Mouse (Mus musculus) intestine, postnatal 0 days (tissue): ENCODE data around the gene Zfand2b. TPM values are rescaled to one million over a fixed set of nuclear protein-coding genes. Genes with fewer than 3 reads are reported as not detected.

Experiments
- ATAC-seq: fragments of 200-750 bp; cut with Nextera tagmentation; 2 replicates; pipeline ENCODE4 v1.8.0; 2017; ENCODE audit warnings: mild to moderate bottlenecking, moderate TSS enrichment, moderate library complexity
- H3K27ac ChIP-seq: fragments of 300-500 bp; sonication (generic); 2 replicates; pipeline ENCODE4 v1.5.1; 2014; ENCODE audit warnings: mild to moderate bottlenecking, low read depth, low read length, moderate library complexity
- H3K27me3 ChIP-seq: fragments of 300-500 bp; sonication (generic); replicated peaks from 2 replicates; pipeline ENCODE4 v1.6.1; 2014; ENCODE audit warnings: low read length, mixed read lengths; ENCODE audit not compliant: control insufficient read depth, insufficient read depth
- H3K36me3 ChIP-seq: fragments of 300-500 bp; sonication (generic); 2 replicates; pipeline ENCODE4 v1.6.1; 2014; ENCODE audit warnings: mild to moderate bottlenecking, moderate library complexity; ENCODE audit not compliant: control insufficient read depth, insufficient read depth
- H3K4me1 ChIP-seq: fragments of 300-500 bp; sonication (generic); replicated peaks from 2 replicates; pipeline ENCODE4 v1.6.1; 2014; ENCODE audit warnings: antibody characterized with exemption, low read length, mixed read lengths; ENCODE audit not compliant: control insufficient read depth, insufficient read depth
- H3K4me2 ChIP-seq: fragments of 300-500 bp; sonication (generic); replicated peaks from 2 replicates; pipeline ENCODE4 v1.6.1; 2014; ENCODE audit warnings: low read depth, mild to moderate bottlenecking, moderate library complexity
- H3K4me3 ChIP-seq: fragments of 300-500 bp; sonication (generic); 2 replicates; pipeline ENCODE4 v1.5.1; 2014; ENCODE audit warnings: low read depth, low read length
- H3K9ac ChIP-seq: fragments of 300-500 bp; sonication (generic); 2 replicates; pipeline ENCODE4 v1.6.1; 2014; ENCODE audit warnings: mild to moderate bottlenecking, low read depth, low read length
- H3K9me3 ChIP-seq: fragments of 300-500 bp; sonication (generic); 2 replicates; pipeline ENCODE4 v1.6.1; 2016; ENCODE audit warnings: mixed run types; ENCODE audit not compliant: control insufficient read depth
- CTCF ChIP-seq: sonication (generic); IDR thresholded peaks from 2 replicates; pipeline ENCODE4 v1.5.1; 2016; ENCODE audit warnings: low read depth, mild to moderate bottlenecking, control low read depth, antibody characterized with exemption, moderate library complexity
- whole genome bisulfite sequencing: fragments of 180-500 bp; shearing (Covaris S2); extraction: QIAGEN DNeasy Blood & Tissue Kit; methylation state at CpG from one replicate; pipeline ENCODE4 v1.1.7; 2014; 5-methylcytosine and 5-hydroxymethylcytosine counted together
- polyA plus RNA-seq: library from polyadenylated mRNA; unstranded; fragments of >200 nt; fragmentation: Nextera tagmentation; extraction: Ambion mirVana; gene quantifications from 2 replicates; pipeline ENCODE4 v1.2.1, GENCODE M21; 2015

Zfand2b gene
- polyA plus RNA-seq, 1 experiment from 2014 or later = 51.2 TPM

DNA sequence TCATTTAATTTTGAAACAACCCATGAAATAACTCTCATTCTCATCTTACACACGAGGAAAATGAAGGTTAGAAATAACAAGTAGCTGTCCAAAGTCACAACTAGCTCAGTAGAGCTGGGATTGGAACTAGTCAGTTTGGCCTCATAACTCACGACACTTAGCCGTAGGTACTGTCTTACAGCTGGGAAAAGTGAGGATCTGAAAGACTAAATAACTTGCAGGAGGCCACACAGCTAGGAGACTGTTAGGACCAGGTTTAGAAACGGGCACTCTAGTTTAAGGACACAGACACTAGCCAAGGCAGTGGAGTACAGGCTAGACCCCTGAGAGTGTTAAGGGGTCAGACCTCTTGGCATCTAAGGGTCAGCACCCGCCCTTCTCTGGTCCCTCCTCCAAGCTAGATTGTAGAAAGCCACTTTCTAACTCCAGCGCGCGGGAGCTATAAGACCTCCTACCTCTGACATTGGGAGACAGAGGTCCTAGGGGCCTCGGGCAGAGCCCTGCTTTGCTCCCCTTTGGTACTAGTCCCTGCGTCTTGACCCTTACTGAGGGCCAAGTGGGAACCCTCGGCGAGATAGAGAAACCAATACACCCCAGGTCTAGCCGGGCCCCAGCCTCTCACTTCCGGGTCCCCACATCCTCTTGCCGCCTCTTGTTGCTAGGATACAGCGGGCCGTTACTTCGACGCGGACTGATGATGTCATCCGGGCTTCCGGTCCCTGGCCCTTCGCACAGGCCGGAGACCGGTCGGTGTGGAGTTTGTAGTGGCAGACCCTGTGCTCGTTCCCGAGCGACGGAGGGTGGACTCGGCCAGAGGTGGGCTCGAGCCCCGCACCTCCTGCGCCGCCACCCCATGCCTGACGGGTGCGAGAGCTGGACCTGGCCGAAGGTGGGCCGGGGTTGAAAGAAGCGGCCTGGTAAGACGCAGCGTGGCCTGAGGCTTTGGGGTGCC, 42.0 kb downstream of the Zfand2b start, which contains the start of the genes Glb1l and Stk16:
Gene Glb1l (minus strand): TSS at position 678 of the 952 bp plus-strand sequence.
Gene Stk16 (plus strand): TSS at position 703 of the 952 bp plus-strand sequence.
- Histone ChIP-seq H3K9me3 (no peaks in the 10 kb centered on the region), H3K27ac (peak within 1 kb of the TSS; percentile 66), H3K4me1 (peaks cover 14% of the 10 kb centered on the region), H3K27me3 (no peaks in the 10 kb centered on the region), H3K4me3 (peak within 1 kb of the TSS; percentile 85), H3K4me2 (peak within 1 kb of the TSS; percentile 83), H3K9ac (peak within 1 kb of the TSS; percentile 90), H3K36me3 (peaks cover 15% of the 10 kb centered on the region)
- 5% methylated on average over 42 of the region's 42 CpGs for WGBS
- peak; percentile 77 for ATAC-seq
- TF ChIP-seq CTCF = no peak

DNA sequence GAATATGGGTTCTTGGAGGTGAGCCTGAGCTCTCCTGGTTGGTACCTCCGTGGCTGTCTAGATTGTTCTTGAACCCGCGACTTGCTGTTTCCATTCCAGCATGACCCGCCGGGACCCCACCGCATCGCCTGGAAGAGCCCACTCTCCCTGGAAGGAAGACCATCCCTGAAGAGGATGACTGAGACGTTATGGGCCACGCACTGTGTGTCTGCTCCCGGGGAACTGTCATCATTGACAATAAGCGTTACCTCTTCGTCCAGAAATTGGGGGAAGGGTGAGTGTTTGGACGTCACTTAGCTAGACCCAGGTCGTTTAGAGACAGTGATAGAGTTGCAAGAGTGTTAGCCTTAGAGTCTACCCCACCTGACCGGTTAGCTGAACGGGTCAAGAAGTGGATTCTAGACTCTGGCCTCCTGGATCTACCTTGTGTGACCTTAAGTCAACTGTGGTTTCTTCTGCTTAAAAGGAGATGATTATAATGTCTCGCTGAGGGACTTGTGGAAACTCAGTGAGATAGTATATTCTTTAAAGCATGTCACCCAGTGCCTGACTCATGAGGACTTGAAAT, 42.8 kb downstream of the Zfand2b start:
- Histone ChIP-seq H3K9ac (peak overlapping the region; percentile 90), H3K36me3 (peaks cover 20% of the 10 kb centered on the region), H3K27ac (peak overlapping the region; percentile 66), H3K27me3 (no peaks in the 10 kb centered on the region), H3K4me3 (peak overlapping the region; percentile 85), H3K4me2 (peak overlapping the region; percentile 83), H3K9me3 (no peaks in the 10 kb centered on the region), H3K4me1 (peaks cover 14% of the 10 kb centered on the region)
- no peak for ATAC-seq
- WGBS = 10% methylated on average over 17 of the region's 17 CpGs
- no peak for TF ChIP-seq CTCF

DNA sequence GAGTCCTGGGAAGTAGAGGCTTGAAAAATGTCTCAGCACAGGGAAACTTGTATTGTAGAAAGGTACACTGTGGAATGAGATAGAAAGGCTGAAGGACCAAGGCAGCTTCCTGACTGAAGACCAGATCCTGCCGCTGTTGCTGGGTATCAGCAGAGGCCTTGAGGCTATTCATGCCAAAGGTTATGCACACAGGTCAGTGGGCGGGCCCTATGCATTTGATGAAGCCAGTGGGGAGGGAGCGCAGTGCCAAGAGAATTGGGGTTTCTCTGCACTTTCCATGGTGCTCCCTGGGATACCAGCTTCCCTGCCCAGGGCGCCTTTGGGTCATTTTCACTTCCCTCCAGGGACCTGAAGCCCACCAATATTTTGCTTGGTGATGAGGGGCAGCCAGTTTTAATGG, 44.1 kb downstream of the Zfand2b start:
- ATAC-seq = no peak
- TF ChIP-seq CTCF = no peak
- H3K9me3 ChIP-seq = no peaks in the 10 kb centered on the region
- no peak overlapping the region for H3K4me3 ChIP-seq
- H3K4me2 ChIP-seq = no peak overlapping the region; the same call in 1 of the 2 replicates
- H3K27ac ChIP-seq = no peak overlapping the region
- H3K27me3 ChIP-seq = no peaks in the 10 kb centered on the region
- no peak overlapping the region for H3K9ac ChIP-seq
- H3K36me3 ChIP-seq = peaks cover 20% of the 10 kb centered on the region
- peaks cover 14% of the 10 kb centered on the region for H3K4me1 ChIP-seq
- WGBS = 64% methylated on average over 4 of the region's 4 CpGs

DNA sequence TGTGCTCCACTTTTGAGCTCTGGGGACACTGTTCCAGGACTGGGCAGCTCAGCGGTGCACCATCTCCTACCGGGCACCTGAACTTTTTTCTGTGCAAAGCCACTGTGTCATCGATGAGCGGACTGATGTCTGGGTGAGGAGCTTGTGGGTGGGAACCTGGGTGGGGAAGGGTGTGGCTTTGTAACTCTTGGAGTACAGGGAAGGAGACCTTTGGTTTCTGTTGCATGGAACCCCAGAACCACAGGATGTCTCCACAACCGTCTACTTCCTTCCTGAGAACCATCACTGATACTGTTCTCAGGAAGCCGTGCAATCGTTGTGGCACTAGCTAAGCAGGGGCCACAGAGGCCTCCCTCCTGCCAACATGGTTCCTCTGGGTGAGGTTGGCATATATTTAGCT, 44.6 kb downstream of the Zfand2b start:
- H3K9ac ChIP-seq = no peak overlapping the region
- no peaks in the 10 kb centered on the region for H3K27me3 ChIP-seq
- no peaks in the 10 kb centered on the region for H3K9me3 ChIP-seq
- H3K4me3 ChIP-seq = no peak overlapping the region
- 51% methylated on average over 7 of the region's 7 CpGs for WGBS
- peak overlapping the region; percentile 89; the same call in 1 of the 2 replicates for H3K27ac ChIP-seq
- no peak for TF ChIP-seq CTCF
- ATAC-seq = no peak
- H3K4me1 ChIP-seq = peaks cover 14% of the 10 kb centered on the region
- peak overlapping the region; percentile 9; the same call in 1 of the 2 replicates for H3K4me2 ChIP-seq
- peaks cover 20% of the 10 kb centered on the region for H3K36me3 ChIP-seq

- Histone ChIP-seq H3K4me3 (no peak overlapping the region), H3K4me2 (peak overlapping the region; percentile 38; the same call in 1 of the 2 replicates), H3K27me3 (no peaks in the 10 kb centered on the region), H3K9ac (no peak overlapping the region), H3K9me3 (no peaks in the 10 kb centered on the region), H3K27ac (peak overlapping the region; percentile 89), H3K4me1 (peaks cover 14% of the 10 kb centered on the region), H3K36me3 (peaks cover 20% of the 10 kb centered on the region)
- 42% methylated on average over 2 of the region's 2 CpGs for WGBS
- TF ChIP-seq CTCF = no peak
- ATAC-seq = peak; percentile 73
Measured at GRCm38 (mm10) chr1:75214442-75214841, 46.0 kb downstream of the Zfand2b start.

DNA sequence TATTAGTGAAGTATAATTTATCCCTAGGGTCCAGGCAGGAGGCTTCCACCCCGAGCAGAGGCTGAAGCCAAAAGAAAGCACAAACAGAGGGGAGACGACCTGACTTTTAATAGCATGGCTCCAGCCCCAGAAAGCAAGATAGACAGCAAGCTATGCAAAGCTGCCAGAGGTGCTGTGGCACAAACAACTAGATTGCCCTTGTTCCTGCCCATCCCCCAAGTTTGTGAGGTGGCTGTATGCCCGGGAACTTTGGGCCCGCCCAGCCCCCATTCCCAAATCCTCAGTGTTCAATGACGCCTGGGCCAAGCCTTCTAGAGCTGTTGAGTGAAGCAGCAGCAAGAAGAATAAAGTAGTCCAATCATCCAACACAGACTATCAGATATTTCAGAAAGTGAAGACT, 46.4 kb downstream of the Zfand2b start:
- Histone ChIP-seq H3K9me3 (no peaks in the 10 kb centered on the region), H3K4me1 (peaks cover 14% of the 10 kb centered on the region), H3K4me3 (no peak overlapping the region), H3K27ac (peak overlapping the region; percentile 89), H3K4me2 (peak overlapping the region; percentile 24; the same call in 1 of the 2 replicates), H3K27me3 (no peaks in the 10 kb centered on the region), H3K9ac (no peak overlapping the region), H3K36me3 (peaks cover 20% of the 10 kb centered on the region)
- ATAC-seq = no peak
- no peak for TF ChIP-seq CTCF
- WGBS = 41% methylated on average over 5 of the region's 5 CpGs
